Mouse (Mus musculus) midbrain, embryonic 14.5 days (tissue): ENCODE data around the gene Slc11a1. TPM values are rescaled to one million over a fixed set of nuclear protein-coding genes. Genes with fewer than 3 reads are reported as not detected.
A peak's percentile ranks its signal among the peaks of the same experiment; 100 is the strongest.

Experiments
- ATAC-seq: fragments of 200-750 bp; cut with Nextera tagmentation; 2 replicates; pipeline ENCODE4 v1.8.0; 2017; ENCODE audit warnings: moderate number of reproducible peaks, moderate library complexity; ENCODE audit not compliant: low FRiP score, low TSS enrichment
- DNase-seq: peaks from one replicate; pipeline ENCODE4 v3.0.0-alpha.2; 2015
- H3K27ac ChIP-seq: fragments of 300-500 bp; sonication (generic); replicated peaks from 2 replicates; pipeline ENCODE4 v1.5.1; 2014; ENCODE audit warnings: mild to moderate bottlenecking, low read depth, low read length, moderate library complexity
- H3K27me3 ChIP-seq: fragments of 300-500 bp; sonication (generic); 2 replicates; pipeline ENCODE4 v1.6.1; 2014; ENCODE audit warnings: low read length, control low read depth, mixed read lengths; ENCODE audit not compliant: control insufficient read depth, insufficient read depth
- H3K36me3 ChIP-seq: fragments of 300-500 bp; sonication (generic); 2 replicates; pipeline ENCODE4 v1.6.1; 2014; ENCODE audit warnings: low read length, control low read depth; ENCODE audit not compliant: control insufficient read depth, insufficient read depth
- H3K4me1 ChIP-seq: fragments of 300-500 bp; sonication (generic); 2 replicates; pipeline ENCODE4 v1.6.1; 2014; ENCODE audit warnings: mild to moderate bottlenecking, antibody characterized with exemption, low read length, control low read depth; ENCODE audit not compliant: control insufficient read depth, insufficient read depth
- H3K4me2 ChIP-seq: fragments of 300-500 bp; sonication (generic); 2 replicates; pipeline ENCODE4 v1.6.1; 2014; ENCODE audit warnings: mild to moderate bottlenecking, low read length, moderate library complexity
- H3K4me3 ChIP-seq: fragments of 300-500 bp; sonication (generic); replicated peaks from 2 replicates; pipeline ENCODE4 v1.5.1; 2014; ENCODE audit warnings: low read depth, low read length
- H3K9ac ChIP-seq: fragments of 300-500 bp; sonication (generic); replicated peaks from 2 replicates; pipeline ENCODE4 v1.6.1; 2014; ENCODE audit warnings: mild to moderate bottlenecking, low read length, moderate library complexity
- H3K9me3 ChIP-seq: fragments of 300-500 bp; sonication (generic); 2 replicates; pipeline ENCODE4 v1.6.1; 2016; ENCODE audit warnings: low read length, control low read depth, mixed read lengths; ENCODE audit not compliant: control insufficient read depth
- WGBS: fragments of 180-500 bp; shearing (Covaris S2); extraction: QIAGEN DNeasy Blood & Tissue Kit; methylation state at CpG from one replicate; pipeline ENCODE4 v1.1.7; 2014; 5-methylcytosine and 5-hydroxymethylcytosine counted together
- polyA plus RNA-seq: library from polyadenylated mRNA; unstranded; fragments of >200 nt; fragmentation: Nextera tagmentation; extraction: Ambion mirVana; gene quantifications from 2 replicates; pipeline ENCODE4 v1.2.1, GENCODE M21; 2014

Slc11a1 gene
- polyA plus RNA-seq, 1 experiment from 2014 or later = 2.7 TPM

DNA sequence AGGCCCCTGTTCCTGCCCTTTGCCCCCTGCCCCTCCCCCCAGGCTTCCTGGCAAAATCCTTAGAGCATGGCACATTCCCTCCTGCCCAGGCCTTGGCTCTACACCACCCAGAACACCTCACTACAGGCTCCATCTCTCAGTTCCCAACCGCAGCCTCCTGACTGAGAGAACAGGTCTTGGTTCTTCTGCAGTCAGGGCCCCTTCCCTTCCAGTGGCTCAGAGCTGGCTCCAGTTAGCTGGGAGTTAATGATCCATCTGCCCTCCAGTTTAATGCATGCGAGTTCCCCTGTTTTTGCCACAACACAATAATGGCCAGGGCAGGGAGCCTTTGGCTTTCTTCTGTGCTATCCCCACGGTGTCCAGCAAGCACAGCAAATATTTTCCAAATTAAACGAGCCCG lies 31.8 kb upstream of the Slc11a1 start:
- H3K9ac ChIP-seq = no peak overlapping the region
- no peak for DNase-seq
- H3K4me2 ChIP-seq = no peak overlapping the region
- 65% methylated on average over 5 of the region's 5 CpGs for WGBS
- no peaks in the 10 kb centered on the region for H3K27me3 ChIP-seq
- H3K4me1 ChIP-seq = no peaks in the 10 kb centered on the region
- H3K36me3 ChIP-seq = no peaks in the 10 kb centered on the region
- no peak overlapping the region for H3K4me3 ChIP-seq
- no peak overlapping the region for H3K27ac ChIP-seq
- no peaks in the 10 kb centered on the region for H3K9me3 ChIP-seq
- ATAC-seq = no peak

DNA sequence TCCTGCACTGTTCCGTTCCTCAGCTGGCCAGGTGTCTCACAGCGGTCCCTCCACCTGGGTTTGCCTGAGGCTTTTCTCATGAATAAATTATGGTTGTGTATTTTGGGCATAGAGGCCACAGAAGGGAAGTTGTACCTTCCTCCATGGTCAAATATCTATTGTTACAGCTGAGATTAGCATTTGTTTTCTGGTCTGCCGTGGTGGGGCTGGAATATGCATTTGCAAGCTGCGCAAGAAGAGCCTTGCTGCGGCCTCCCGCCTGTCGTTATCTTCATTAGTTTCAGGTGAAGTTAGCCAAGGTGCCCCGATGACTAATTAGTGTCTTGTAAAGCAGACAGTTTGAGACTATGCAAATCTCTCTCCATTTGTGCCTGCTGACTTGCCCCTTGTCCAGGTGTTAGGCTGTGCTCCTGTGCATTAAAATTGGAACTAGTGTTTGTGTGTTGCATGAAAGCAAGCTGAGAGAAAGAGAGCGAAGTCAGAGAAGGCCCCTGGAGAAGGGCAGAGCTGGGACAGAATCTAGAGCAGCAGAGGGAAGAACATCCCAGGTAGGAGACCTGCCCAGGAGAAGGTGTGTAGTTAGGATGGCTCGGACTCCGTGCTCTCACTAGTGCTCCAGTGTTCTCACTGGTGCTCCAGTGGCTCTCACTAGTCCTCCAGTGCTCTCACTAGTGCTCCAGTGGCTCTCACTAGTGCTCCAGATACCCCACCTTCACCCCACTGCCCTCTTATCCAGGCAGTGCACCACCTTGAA lies 30.7 kb upstream of the Slc11a1 start:
- peaks cover 2% of the 10 kb centered on the region; the same call in 1 of the 2 replicates for H3K36me3 ChIP-seq
- H3K4me3 ChIP-seq = no peak overlapping the region
- ATAC-seq = no peak
- no peak overlapping the region for H3K27ac ChIP-seq
- H3K27me3 ChIP-seq = no peaks in the 10 kb centered on the region
- H3K9ac ChIP-seq = no peak overlapping the region
- H3K4me2 ChIP-seq = no peak overlapping the region
- DNase-seq = no peak
- no peaks in the 10 kb centered on the region for H3K4me1 ChIP-seq
- 75% methylated on average over 11 of the region's 11 CpGs for WGBS
- H3K9me3 ChIP-seq = no peaks in the 10 kb centered on the region

DNA sequence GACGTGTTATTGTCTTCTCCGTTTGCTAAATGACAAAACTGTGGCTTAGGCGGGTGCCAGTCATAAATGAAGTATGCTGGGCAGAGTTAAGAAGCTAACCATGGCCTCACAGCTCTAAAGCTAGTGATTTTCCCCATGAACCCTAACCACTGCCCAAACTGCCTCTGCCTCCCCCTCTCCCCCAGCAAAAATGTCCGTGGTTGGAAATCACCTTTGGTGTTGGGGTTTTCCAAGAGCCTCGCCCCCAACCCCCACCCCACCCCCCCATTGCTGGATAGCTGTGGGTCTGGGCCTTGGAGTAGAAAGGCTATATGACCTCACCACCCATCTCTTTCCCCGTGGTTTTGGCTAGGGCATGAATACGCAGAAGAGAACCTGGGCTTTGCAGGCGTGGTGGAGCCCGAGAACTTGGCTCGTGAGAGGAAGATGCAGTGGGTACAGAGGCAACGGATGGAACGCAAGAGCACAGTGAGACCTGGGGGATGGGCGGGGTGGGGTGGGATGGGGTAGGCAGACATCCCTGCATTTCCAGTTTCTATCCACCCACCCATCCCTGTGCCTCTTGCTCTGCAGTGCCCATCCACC lies 23.7 kb upstream of the Slc11a1 start:
- Histone ChIP-seq H3K27me3 (no peaks in the 10 kb centered on the region), H3K9ac (no peak overlapping the region), H3K36me3 (peaks cover 27% of the 10 kb centered on the region), H3K4me3 (no peak overlapping the region), H3K9me3 (no peaks in the 10 kb centered on the region), H3K4me1 (no peaks in the 10 kb centered on the region), H3K4me2 (no peak overlapping the region), H3K27ac (no peak overlapping the region)
- DNase-seq (no peak), ATAC-seq (no peak)
- WGBS = 89% methylated on average over 13 of the region's 13 CpGs

DNA sequence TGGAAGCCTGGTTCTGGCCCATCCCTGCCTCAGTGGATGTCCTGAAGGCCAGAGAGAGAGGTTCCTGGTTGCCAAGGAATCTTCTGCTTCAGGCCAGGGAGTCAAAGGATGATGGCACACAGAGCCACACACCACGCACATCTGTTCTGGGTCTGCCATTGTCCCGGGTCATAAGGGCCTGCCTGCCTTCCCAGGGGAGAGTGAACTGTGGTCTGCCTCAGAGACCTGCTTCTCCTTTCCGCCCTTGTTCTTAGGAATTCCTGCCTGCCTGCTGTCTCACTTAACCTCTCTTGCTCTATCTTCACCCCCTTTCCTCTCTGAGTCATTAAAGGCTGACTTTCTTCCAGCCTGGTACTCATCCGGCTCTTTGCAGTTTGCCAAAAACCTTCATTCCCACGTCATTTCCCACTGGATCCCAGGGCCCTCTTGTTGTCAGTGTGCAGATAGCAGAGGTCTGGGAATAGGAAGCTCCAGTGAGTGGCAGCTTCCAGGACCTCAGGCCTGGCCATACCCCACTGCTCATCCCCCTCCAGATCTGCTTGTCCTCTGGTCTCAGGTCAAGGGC lies 22.4 kb upstream of the Slc11a1 start:
- Histone ChIP-seq H3K4me1 (no peaks in the 10 kb centered on the region), H3K27ac (no peak overlapping the region), H3K36me3 (peaks cover 27% of the 10 kb centered on the region), H3K9ac (no peak overlapping the region), H3K4me3 (no peak overlapping the region), H3K9me3 (no peaks in the 10 kb centered on the region), H3K27me3 (no peaks in the 10 kb centered on the region), H3K4me2 (no peak overlapping the region)
- 80% methylated on average over 5 of the region's 5 CpGs for WGBS
- ATAC-seq (no peak), DNase-seq (no peak)

DNA sequence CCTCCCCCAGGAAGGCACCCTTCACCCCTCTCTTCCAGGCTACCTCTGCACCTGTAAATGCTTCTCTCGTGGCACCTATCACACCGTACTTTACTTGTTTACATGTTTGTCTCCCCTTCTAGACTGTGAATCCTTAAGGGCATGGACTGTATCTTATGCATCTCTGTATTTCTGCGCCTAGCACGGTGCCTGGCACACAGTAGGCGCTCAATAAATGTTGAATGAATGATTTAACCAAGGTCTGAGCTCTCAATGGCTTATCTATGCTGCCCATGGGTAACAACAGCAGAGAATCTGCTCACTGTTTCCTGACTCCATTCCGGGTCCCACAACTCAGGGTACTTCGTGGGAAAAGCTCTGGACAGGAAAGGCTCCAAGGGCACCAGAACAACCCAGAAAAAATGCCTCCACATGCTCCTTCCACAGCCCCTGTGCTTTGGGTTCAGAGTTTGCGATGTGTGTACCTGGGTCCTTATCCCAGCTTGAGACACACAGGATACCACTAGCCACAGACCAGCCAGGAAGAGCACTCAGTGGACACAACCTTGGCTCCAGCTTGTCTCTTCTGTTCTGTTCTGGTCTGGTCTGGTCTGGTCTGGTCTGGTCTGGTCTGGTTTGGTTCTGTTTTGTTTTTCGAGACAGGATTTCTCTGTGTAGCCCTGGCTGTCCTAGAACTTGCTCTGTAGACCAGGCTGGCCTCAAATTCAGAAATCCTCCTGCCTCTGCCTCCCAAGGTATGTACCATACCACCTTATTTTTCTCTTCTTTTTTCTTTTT lies 21.4 kb upstream of the Slc11a1 start:
- no peaks in the 10 kb centered on the region for H3K9me3 ChIP-seq
- H3K4me1 ChIP-seq = no peaks in the 10 kb centered on the region
- no peaks in the 10 kb centered on the region for H3K27me3 ChIP-seq
- peaks cover 27% of the 10 kb centered on the region for H3K36me3 ChIP-seq
- no peak overlapping the region for H3K27ac ChIP-seq
- 91% methylated on average over 9 of the region's 9 CpGs for WGBS
- ATAC-seq (no peak), DNase-seq (no peak)
- H3K9ac ChIP-seq = no peak overlapping the region
- H3K4me3 ChIP-seq = no peak overlapping the region
- no peak overlapping the region for H3K4me2 ChIP-seq

DNA sequence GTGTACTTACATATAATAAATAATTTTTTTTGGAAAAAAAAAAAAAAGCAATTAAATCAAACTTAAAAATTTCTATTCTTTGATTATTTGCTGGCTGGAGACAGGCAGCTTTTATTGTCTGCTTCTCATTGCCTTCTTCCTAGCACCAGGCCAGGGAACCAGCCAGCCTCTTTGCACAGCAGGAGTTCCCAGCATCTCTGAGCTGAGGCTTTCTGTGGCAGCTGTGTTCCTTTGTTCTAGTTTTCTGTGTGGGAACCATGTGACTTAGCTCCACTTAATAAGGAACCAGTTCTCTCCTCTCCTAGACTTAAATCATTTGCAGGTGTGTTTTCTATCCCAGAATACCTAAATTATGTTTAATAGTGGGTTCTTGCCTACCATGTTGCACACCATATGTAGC lies 17.5 kb upstream of the Slc11a1 start:
- Histone ChIP-seq H3K4me1 (no peaks in the 10 kb centered on the region), H3K9me3 (no peaks in the 10 kb centered on the region), H3K4me3 (no peak overlapping the region), H3K27me3 (no peaks in the 10 kb centered on the region), H3K4me2 (no peak overlapping the region), H3K36me3 (peaks cover 10% of the 10 kb centered on the region; the same call in 1 of the 2 replicates), H3K9ac (no peak overlapping the region), H3K27ac (no peak overlapping the region)
- no peak for ATAC-seq
- no peak for DNase-seq

DNA sequence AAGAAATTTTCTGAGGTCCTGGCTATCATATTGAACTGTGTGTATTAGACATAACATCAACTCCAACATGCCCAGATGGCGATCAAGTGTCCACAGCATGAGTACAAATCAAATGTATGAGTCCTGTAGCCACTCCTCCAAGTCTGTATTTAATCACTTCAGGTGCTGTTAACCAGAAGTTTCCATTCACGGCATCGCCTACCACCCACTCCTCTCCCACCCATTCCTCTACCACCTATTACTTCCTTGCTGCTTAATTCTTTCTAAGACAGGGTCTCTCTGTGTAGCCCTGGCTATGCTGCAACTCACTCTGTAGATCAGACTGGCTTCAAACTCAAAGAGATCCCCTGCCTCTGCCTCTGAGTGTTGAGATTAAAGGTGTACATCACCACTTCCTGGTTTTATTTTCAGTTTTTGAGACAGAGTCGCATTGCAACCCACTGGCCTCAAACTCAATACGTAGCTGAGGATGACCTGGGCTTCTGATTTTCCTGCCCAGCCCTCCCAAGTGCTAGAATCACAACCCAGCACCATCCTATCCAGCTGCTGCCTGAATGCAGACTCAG lies 15.0 kb upstream of the Slc11a1 start:
- no peaks in the 10 kb centered on the region for H3K27me3 ChIP-seq
- H3K9me3 ChIP-seq = no peaks in the 10 kb centered on the region
- no peak for ATAC-seq
- H3K4me3 ChIP-seq = no peak overlapping the region
- no peaks in the 10 kb centered on the region for H3K36me3 ChIP-seq
- H3K4me2 ChIP-seq = no peak overlapping the region
- H3K27ac ChIP-seq = no peak overlapping the region
- WGBS = 91% methylated on average over 5 of the region's 5 CpGs
- H3K9ac ChIP-seq = no peak overlapping the region
- H3K4me1 ChIP-seq = no peaks in the 10 kb centered on the region
- DNase-seq = no peak

DNA sequence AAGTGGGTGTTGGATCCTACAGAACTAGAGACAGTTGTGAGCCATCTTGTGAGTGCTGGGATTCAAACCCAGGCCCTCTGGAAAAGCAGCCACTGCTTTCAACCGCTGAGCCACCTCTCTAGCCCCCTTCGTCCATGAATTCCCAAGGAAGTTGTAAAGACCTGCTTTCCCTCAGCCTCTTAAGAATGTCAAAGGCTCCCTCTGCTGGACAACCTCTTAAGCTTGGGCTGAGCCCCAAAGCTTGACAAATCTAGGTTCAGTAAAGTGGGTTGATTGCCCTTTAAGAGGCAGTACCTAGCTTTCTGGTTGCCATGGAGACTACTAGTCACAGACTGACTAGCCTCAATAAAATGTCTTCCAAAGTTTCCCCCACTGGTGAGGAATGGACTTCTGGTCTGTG lies 13.2 kb upstream of the Slc11a1 start, which contains the start of gene Catip:
Gene Catip, plus strand, starts transcription at position 297 of the 400 bp plus-strand sequence.
- ATAC-seq (peak; percentile 55; the same call in 1 of the 2 replicates), DNase-seq (peak; percentile 94)
- Histone ChIP-seq H3K4me1 (no peaks in the 10 kb centered on the region), H3K9ac (no peak within 1 kb of the TSS), H3K27me3 (no peaks in the 10 kb centered on the region), H3K9me3 (no peaks in the 10 kb centered on the region), H3K36me3 (no peaks in the 10 kb centered on the region), H3K4me2 (no peak within 1 kb of the TSS), H3K27ac (no peak within 1 kb of the TSS), H3K4me3 (no peak within 1 kb of the TSS)
- WGBS = 2% methylated on average over 2 of the region's 2 CpGs
